Mouse (Mus musculus) cerebellum, adult 2 months (tissue): ENCODE results near the gene Zfp444.

Experiments
- CTCF ChIP-seq: fragments of 200-500 bp; IDR thresholded peaks from 2 replicates; pipeline ENCODE4 v1.5.1; 2011; ENCODE audit warnings: low read depth, mild to moderate bottlenecking, control low read depth, low read length, moderate library complexity, borderline replicate concordance; ENCODE audit not compliant: insufficient read depth
- POLR2A ChIP-seq: fragments of 200-500 bp; IDR thresholded peaks from 2 replicates; pipeline ENCODE4 v1.6.1; 2011; ENCODE audit warnings: low read length, control low read depth, borderline replicate concordance; ENCODE audit not compliant: insufficient read depth

- no peak for TF ChIP-seq CTCF
- no peak for TF ChIP-seq POLR2A
Measured at GRCm38 (mm10) chr7:6151266-6151665, 20.8 kb upstream of the Zfp444 start.
